Mouse (Mus musculus): ENCODE measurements at regions not wholly inside any gene's neighbourhood (a gene's known extent, or its start where the extent isn't known, plus 50 kb on each side); places are given as distances from the start of the nearest gene placed in this dataset.

GRCm38 (mm10) chr7:70025527-70025926 lies 341.0 kb downstream of the Nr2f2 start:
- Histone ChIP-seq H3K36me3 (ENCODE audit: control insufficient read depth, insufficient read depth, low read length) (no peaks in the 10 kb centered on the region), H3K9me3 (ENCODE audit: control insufficient read depth, low read length) (no peaks in the 10 kb centered on the region), H3K4me2 (no peak overlapping the region), H3K27me3 (ENCODE audit: control insufficient read depth, insufficient read depth, low read length) (no peaks in the 10 kb centered on the region), H3K4me1 (ENCODE audit: control insufficient read depth, insufficient read depth, low read length) (no peaks in the 10 kb centered on the region), H3K9ac (ENCODE audit: low read length) (no peak overlapping the region), H3K4me3 (ENCODE audit: low read depth, low read length) (no peak overlapping the region), H3K27ac (ENCODE audit: low read depth, low read length) (no peak overlapping the region)
- ATAC-seq (ENCODE audit: low FRiP score) (no peak), DNase-seq (ENCODE audit: low spot score, missing footprints) (no peak)

GRCm38 (mm10) chr7:70016611-70017010 lies 349.9 kb downstream of the Nr2f2 start:
- Histone ChIP-seq H3K27me3 (ENCODE audit: control insufficient read depth, insufficient read depth, low read length) (no peaks in the 10 kb centered on the region), H3K4me2 (no peak overlapping the region), H3K4me3 (ENCODE audit: low read depth, low read length) (no peak overlapping the region), H3K36me3 (ENCODE audit: control insufficient read depth, insufficient read depth, low read length) (no peaks in the 10 kb centered on the region), H3K27ac (ENCODE audit: low read depth, low read length) (no peak overlapping the region), H3K9ac (ENCODE audit: low read length) (no peak overlapping the region), H3K9me3 (ENCODE audit: control insufficient read depth, low read length) (no peaks in the 10 kb centered on the region), H3K4me1 (ENCODE audit: control insufficient read depth, insufficient read depth, low read length) (no peaks in the 10 kb centered on the region)
- no peak for ATAC-seq (ENCODE audit: low FRiP score)
- peak; percentile 1 for DNase-seq (ENCODE audit: low spot score, missing footprints)

- 22% methylated on average over 8 of the region's 8 CpGs for WGBS
- DNase-seq (ENCODE audit: low spot score, missing footprints), result peak; percentile 85
Measured at GRCm38 (mm10) chr7:70003200-70003986, 363.1 kb downstream of the Nr2f2 start.

GRCm38 (mm10) chr7:69998756-69999155 lies 367.8 kb downstream of the Nr2f2 start:
- peak; percentile 61 for DNase-seq (ENCODE audit: low spot score, missing footprints)
- Histone ChIP-seq H3K4me3 (ENCODE audit: low read depth, low read length) (no peak overlapping the region), H3K4me1 (ENCODE audit: control insufficient read depth, insufficient read depth, low read length) (no peaks in the 10 kb centered on the region; the same call in 1 of the 2 replicates), H3K4me2 (no peak overlapping the region), H3K9me3 (ENCODE audit: control insufficient read depth, low read length) (no peaks in the 10 kb centered on the region), H3K27me3 (ENCODE audit: control insufficient read depth, insufficient read depth, low read length) (peaks cover 22% of the 10 kb centered on the region), H3K36me3 (ENCODE audit: control insufficient read depth, insufficient read depth, low read length) (no peaks in the 10 kb centered on the region), H3K9ac (ENCODE audit: low read length) (no peak overlapping the region), H3K27ac (ENCODE audit: low read depth, low read length) (no peak overlapping the region)
- no peak for ATAC-seq (ENCODE audit: low FRiP score)
- 74% methylated on average over 1 of the region's 1 CpGs for WGBS

More at GRCm38 (mm10) chr7:70003200-70003986, 363.1 kb downstream of the Nr2f2 start:
- no peaks in the 10 kb centered on the region for H3K9me3 ChIP-seq (ENCODE audit: control insufficient read depth, low read length)
- H3K36me3 ChIP-seq (ENCODE audit: control insufficient read depth, insufficient read depth, low read length), result no peaks in the 10 kb centered on the region
- no peak overlapping the region for H3K4me2 ChIP-seq
- no peak overlapping the region for H3K27ac ChIP-seq (ENCODE audit: low read depth, low read length)
- H3K27me3 ChIP-seq (ENCODE audit: control insufficient read depth, insufficient read depth, low read length), result peaks cover 19% of the 10 kb centered on the region
- H3K4me1 ChIP-seq (ENCODE audit: control insufficient read depth, insufficient read depth, low read length), result no peaks in the 10 kb centered on the region
- no peak overlapping the region for H3K9ac ChIP-seq (ENCODE audit: low read length)
- no peak overlapping the region for H3K4me3 ChIP-seq (ENCODE audit: low read depth, low read length)
- ATAC-seq (ENCODE audit: low FRiP score), result peak; percentile 48; the same call in 1 of the 2 replicates

GRCm38 (mm10) chr7:69994540-69995303 lies 371.8 kb downstream of the Nr2f2 start:
- H3K4me3 ChIP-seq (ENCODE audit: low read depth, low read length), result no peak overlapping the region
- H3K9ac ChIP-seq (ENCODE audit: low read length), result no peak overlapping the region
- no peak overlapping the region for H3K27ac ChIP-seq (ENCODE audit: low read depth, low read length)
- 77% methylated on average over 6 of the region's 6 CpGs for WGBS
- no peaks in the 10 kb centered on the region for H3K9me3 ChIP-seq (ENCODE audit: control insufficient read depth, low read length)
- DNase-seq (ENCODE audit: low spot score, missing footprints) (peak; percentile 75), ATAC-seq (ENCODE audit: low FRiP score) (no peak)
- H3K4me1 ChIP-seq (ENCODE audit: control insufficient read depth, insufficient read depth, low read length), result peaks cover 8% of the 10 kb centered on the region
- no peak overlapping the region for H3K4me2 ChIP-seq
- H3K27me3 ChIP-seq (ENCODE audit: control insufficient read depth, insufficient read depth, low read length), result peaks cover 21% of the 10 kb centered on the region
- no peaks in the 10 kb centered on the region for H3K36me3 ChIP-seq (ENCODE audit: control insufficient read depth, insufficient read depth, low read length)

- DNase-seq (ENCODE audit: low spot score, missing footprints), result peak; percentile 93
- peak overlapping the region; percentile 58 for H3K9ac ChIP-seq (ENCODE audit: low read length)
- WGBS, result 3% methylated on average over 21 of the region's 21 CpGs
- H3K27me3 ChIP-seq (ENCODE audit: control insufficient read depth, insufficient read depth, low read length), result peaks cover 14% of the 10 kb centered on the region
- H3K27ac ChIP-seq (ENCODE audit: low read depth, low read length), result peak overlapping the region; percentile 51
- no peaks in the 10 kb centered on the region for H3K36me3 ChIP-seq (ENCODE audit: control insufficient read depth, insufficient read depth, low read length)
- H3K9me3 ChIP-seq (ENCODE audit: control insufficient read depth, low read length), result no peaks in the 10 kb centered on the region
- peak; percentile 64 for ATAC-seq (ENCODE audit: low FRiP score)
- peak overlapping the region; percentile 42 for H3K4me2 ChIP-seq
- H3K4me3 ChIP-seq (ENCODE audit: low read depth, low read length), result peak overlapping the region; percentile 7
- H3K4me1 ChIP-seq (ENCODE audit: control insufficient read depth, insufficient read depth, low read length), result peaks cover 8% of the 10 kb centered on the region
Measured at GRCm38 (mm10) chr7:69992383-69993327, 373.9 kb downstream of the Nr2f2 start.

- Histone ChIP-seq H3K9ac (ENCODE audit: low read length) (peak overlapping the region; percentile 58), H3K9me3 (ENCODE audit: control insufficient read depth, low read length) (no peaks in the 10 kb centered on the region), H3K27me3 (ENCODE audit: control insufficient read depth, insufficient read depth, low read length) (peaks cover 14% of the 10 kb centered on the region), H3K36me3 (ENCODE audit: control insufficient read depth, insufficient read depth, low read length) (no peaks in the 10 kb centered on the region), H3K4me2 (peak overlapping the region; percentile 42), H3K4me1 (ENCODE audit: control insufficient read depth, insufficient read depth, low read length) (peaks cover 8% of the 10 kb centered on the region), H3K27ac (ENCODE audit: low read depth, low read length) (peak overlapping the region; percentile 51; the same call in 1 of the 2 replicates), H3K4me3 (ENCODE audit: low read depth, low read length) (peak overlapping the region; percentile 7)
- ATAC-seq (ENCODE audit: low FRiP score) (no peak), DNase-seq (ENCODE audit: low spot score, missing footprints) (peak; percentile 92)
- WGBS, result 15% methylated on average over 3 of the region's 3 CpGs
Measured at GRCm38 (mm10) chr7:69991982-69992381, 374.6 kb downstream of the Nr2f2 start.

- no peaks in the 10 kb centered on the region for H3K9me3 ChIP-seq (ENCODE audit: control insufficient read depth, low read length)
- no peak overlapping the region for H3K27ac ChIP-seq (ENCODE audit: low read depth, low read length)
- no peak overlapping the region for H3K4me3 ChIP-seq (ENCODE audit: low read depth, low read length)
- H3K4me1 ChIP-seq (ENCODE audit: control insufficient read depth, insufficient read depth, low read length), result peaks cover 8% of the 10 kb centered on the region
- no peak overlapping the region for H3K4me2 ChIP-seq
- H3K9ac ChIP-seq (ENCODE audit: low read length), result no peak overlapping the region
- DNase-seq (ENCODE audit: low spot score, missing footprints) (no peak), ATAC-seq (ENCODE audit: low FRiP score) (no peak)
- no peaks in the 10 kb centered on the region for H3K36me3 ChIP-seq (ENCODE audit: control insufficient read depth, insufficient read depth, low read length)
- WGBS, result 17% methylated on average over 5 of the region's 5 CpGs
- peaks cover 7% of the 10 kb centered on the region for H3K27me3 ChIP-seq (ENCODE audit: control insufficient read depth, insufficient read depth, low read length)
Measured at GRCm38 (mm10) chr7:69988704-69989103, 377.8 kb downstream of the Nr2f2 start.
